ENCODE assay signal across 10 mouse cellular contexts in genomic region chr7:28467213-28467751, GRCm38 (mm10). TPM values are rescaled to one million over a fixed set of nuclear protein-coding genes. Genes with fewer than 3 reads are reported as not detected.
DNase-seq lines count a peak whose midpoint lies in the region; ATAC-seq lines count a peak whose summit lies in the region.
"Had no signal": no experiment of that assay in that cellular context is flagged by ENCODE, and none has a peak within 500 bp of the region (broad histone marks: within the 10 kb centered on the region; RNA-seq: fewer than 3 reads in every experiment).

No protein-coding gene starts in this region.

- H3K4me2 ChIP-seq in heart, embryonic 16.5 days (ENCODE audit: low read depth, low read length), result peak overlapping the region; percentile 96
- peak overlapping the region; percentile 96 for H3K4me2 ChIP-seq in stomach, embryonic 16.5 days (ENCODE audit: low read depth, low read length)

- H3K9ac ChIP-seq in heart, embryonic 16.5 days (ENCODE audit: low read length), result peak overlapping the region; percentile 73
- H3K9ac ChIP-seq in stomach, embryonic 16.5 days (ENCODE audit: low read length), result peak overlapping the region; percentile 76

- H3K4me3 ChIP-seq in heart, embryonic 16.5 days (ENCODE audit: low read length), result peak overlapping the region; percentile 59
- H3K4me3 ChIP-seq in stomach, embryonic 16.5 days (replicated peaks; ENCODE audit: low read length), result peak overlapping the region; percentile 57

- DNase-seq in heart, adult 18-20 months, result peak; percentile 39 to 40
- no peak for DNase-seq in heart, adult 9 months (ENCODE audit: low spot score in 2 of 2)
- peak; percentile 80 for DNase-seq in embryo, embryonic 10.5 days (ENCODE audit: low spot score)
- peak; percentile 85 for DNase-seq in kidney, postnatal 10 days
- peak; percentile 79 for DNase-seq in lung, postnatal 36 days
- no peak for DNase-seq in frontal cortex, postnatal 14 days (ENCODE audit: low spot score in 2 of 2)

- H3K27ac ChIP-seq in heart, embryonic 16.5 days (ENCODE audit: low read length), result no peak overlapping the region
- no peak overlapping the region for H3K27ac ChIP-seq in stomach, embryonic 16.5 days (ENCODE audit: low read length)

- WGBS in heart, embryonic 16.5 days, result 3% methylated on average over 57 of the region's 63 CpGs
- 2% methylated on average over 61 of the region's 63 CpGs for WGBS in stomach, embryonic 16.5 days

- H3K9me3 ChIP-seq in heart, embryonic 16.5 days (replicated peaks; ENCODE audit: control insufficient read depth, low read length), result no peaks in the 10 kb centered on the region
- no peaks in the 10 kb centered on the region for H3K9me3 ChIP-seq in stomach, embryonic 16.5 days (replicated peaks; ENCODE audit: control insufficient read depth, low read length)

- H3K27me3 ChIP-seq in heart, embryonic 16.5 days (ENCODE audit: control insufficient read depth, insufficient read depth, low read length), result peaks cover 17% of the 10 kb centered on the region
- 0 out of 2 replicates have a peak, but pooled peaks cover 3% of the 10 kb centered on the region for H3K27me3 ChIP-seq in stomach, embryonic 16.5 days (ENCODE audit: control insufficient read depth, insufficient read depth, low read length)

- peaks cover 13% of the 10 kb centered on the region for H3K4me1 ChIP-seq in heart, embryonic 16.5 days (ENCODE audit: control insufficient read depth, insufficient read depth, low read length)
- peaks cover 10% of the 10 kb centered on the region; the same call in 1 of the 2 replicates for H3K4me1 ChIP-seq in stomach, embryonic 16.5 days (ENCODE audit: control insufficient read depth, insufficient read depth, low read length)

- H3K36me3 ChIP-seq in heart, embryonic 16.5 days (ENCODE audit: control insufficient read depth, insufficient read depth), result no peaks in the 10 kb centered on the region
- H3K36me3 ChIP-seq in stomach, embryonic 16.5 days (ENCODE audit: control insufficient read depth, insufficient read depth, low read length), result no peaks in the 10 kb centered on the region

- peak; percentile 80 for ATAC-seq in heart, embryonic 16.5 days (replicated peaks; ENCODE audit: extremely low read depth, insufficient read depth, low FRiP score)
- peak; percentile 85 for ATAC-seq in stomach, embryonic 16.5 days (ENCODE audit: insufficient read depth, low FRiP score)

RNA-seq across cellular contexts. Expression of gene Lrfn1, which starts 15.5 kb away (rescaled TPM):
- total RNA-seq in heart, adult 18-20 months (2021), result under 1 TPM; 0.46 to 0.65 TPM
- 0.72 and 0.80 TPM in 2 replicates for polyA plus RNA-seq in heart, embryonic 16.5 days (2015; fragmentation: Nextera tagmentation; extraction: Ambion mirVana)
- polyA plus RNA-seq in stomach, embryonic 16.5 days (2015; fragmentation: Nextera tagmentation; extraction: Ambion mirVana), result 1.0 and 1.7 TPM in 2 replicates

RNA-seq across cellular contexts. Expression of gene Gmfg, which starts 30.0 kb away (rescaled TPM):
- 1 to 10 TPM; 5.4 to 7.8 TPM for total RNA-seq in heart, adult 18-20 months (2021)
- 17.9 and 32.7 TPM in 2 replicates for polyA plus RNA-seq in heart, embryonic 16.5 days (2015; fragmentation: Nextera tagmentation; extraction: Ambion mirVana)
- 17.7 and 19.2 TPM in 2 replicates for polyA plus RNA-seq in stomach, embryonic 16.5 days (2015; fragmentation: Nextera tagmentation; extraction: Ambion mirVana)

RNA-seq across cellular contexts. Expression of gene Ifnl2, which starts 43.0 kb away (rescaled TPM):
- not detected for total RNA-seq in heart, adult 18-20 months (2021)
- not detected in 2 replicates for polyA plus RNA-seq in heart, embryonic 16.5 days (2015; fragmentation: Nextera tagmentation; extraction: Ambion mirVana)
- not detected in 2 replicates for polyA plus RNA-seq in stomach, embryonic 16.5 days (2015; fragmentation: Nextera tagmentation; extraction: Ambion mirVana)
- total RNA-seq: CH12.LX; left cerebral cortex, postnatal 10 days had no signal

RNA-seq across cellular contexts. Expression of gene Ifnl3, which starts 55.4 kb away (rescaled TPM):
- not detected for total RNA-seq in heart, adult 18-20 months (2021)
- polyA plus RNA-seq in heart, embryonic 16.5 days (2015; fragmentation: Nextera tagmentation; extraction: Ambion mirVana), result not detected in 2 replicates
- not detected in 2 replicates for polyA plus RNA-seq in stomach, embryonic 16.5 days (2015; fragmentation: Nextera tagmentation; extraction: Ambion mirVana)
- total RNA-seq: CH12.LX; left cerebral cortex, postnatal 10 days had no signal

Comparison
In these comparisons a context has a peak if more than half of its experiments do, and no peak if none do; other contexts are left out.
1. DNase-seq: peak in heart, adult 18-20 months (2 of 2), embryo, embryonic 10.5 days (single experiment), kidney, postnatal 10 days (single experiment) and lung, postnatal 36 days (single experiment); none in heart, adult 9 months (0 of 2) and frontal cortex, postnatal 14 days (0 of 2).